Mouse (Mus musculus) cerebellum, postnatal 10 days (tissue): Measurements from ENCODE around the gene Isg20.

Experiments
- DNase-seq, 2 experiments: peaks; one replicate each; pipeline ENCODE4 v3.0.0; 2021; ENCODE audit warnings: mixed read lengths in 2 of 2

The Isg20 gene

DNA sequence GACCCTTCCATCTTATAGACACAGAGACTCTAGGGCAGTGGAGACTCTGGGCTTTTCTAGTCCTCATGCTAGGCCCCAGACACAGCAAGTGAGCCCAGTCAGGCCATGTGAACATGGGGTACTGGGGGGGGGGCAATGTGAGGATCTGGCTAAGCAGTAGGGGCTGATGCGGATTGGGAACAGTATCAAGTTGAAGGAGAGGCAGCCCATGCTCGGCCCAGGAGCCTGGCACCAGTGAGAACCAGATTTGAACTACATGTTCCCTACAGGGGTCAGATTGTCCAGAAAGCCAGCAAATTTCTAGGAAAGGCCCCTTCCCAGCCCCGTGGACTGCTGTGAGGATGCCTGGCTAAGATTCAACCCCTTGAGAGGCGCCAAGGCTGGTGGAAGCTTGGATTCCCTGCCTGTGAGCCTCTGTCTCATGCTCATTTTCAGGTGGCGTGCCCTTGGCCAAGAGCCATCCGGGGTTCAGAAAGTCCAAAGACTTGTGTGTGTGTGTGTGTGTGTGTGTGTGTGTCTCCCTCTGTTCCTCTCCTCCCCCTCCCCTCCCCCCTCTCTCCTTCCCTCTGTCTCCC is 45.4 kb downstream of the Isg20 start:
- DNase-seq, result peak; percentile 87 to 95

DNA sequence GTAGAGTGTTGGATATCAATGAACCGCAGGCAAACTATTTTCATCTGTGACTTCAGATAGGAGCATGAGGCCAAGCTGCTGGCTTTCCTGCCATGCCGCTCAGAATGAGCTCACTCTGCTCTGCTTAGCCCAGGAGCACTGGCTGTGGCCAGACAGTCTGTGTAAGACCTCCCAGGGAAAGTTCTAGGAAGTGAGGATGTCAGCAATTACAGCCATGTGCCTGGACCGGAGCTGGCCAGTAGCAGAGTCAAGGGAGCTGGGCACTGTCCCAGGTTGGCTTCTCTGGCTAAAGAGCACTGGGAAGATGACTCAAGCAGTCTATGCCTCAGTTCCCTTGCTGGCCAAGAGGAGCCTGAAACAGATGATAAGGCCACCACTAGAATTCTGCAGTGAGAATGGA is 50.7 kb downstream of the Isg20 start:
- DNase-seq, result peak; percentile 26 to 38
